Mouse (Mus musculus): Measurements from ENCODE around the gene Pou4f1. TPM values are rescaled to one million over a fixed set of nuclear protein-coding genes. Genes with fewer than 3 reads are reported as not detected.

Gene Pou4f1
- polyA plus RNA-seq, 1 experiment: not detected

- TF ChIP-seq CTCF (IDR thresholded peaks at IDR 0.05; ENCODE audit: control insufficient read depth, insufficient read depth, low read length): no peak
- no peak for TF ChIP-seq POLR2A (IDR thresholded peaks at IDR 0.05; ENCODE audit: borderline replicate concordance, control insufficient read depth, low read depth, low read length)
- Histone ChIP-seq H3K27ac (ENCODE audit: control insufficient read depth, insufficient read depth, low read depth, low read length, poor library complexity) (no peak overlapping the region), H3K4me1 (ENCODE audit: control insufficient read depth, insufficient read depth, low read length) (no peaks in the 10 kb centered on the region; the same call in 1 of the 2 replicates), H3K4me3 (replicated peaks; ENCODE audit: control insufficient read depth, low read depth, low read length) (no peak overlapping the region)
- WGBS: 6% methylated on average over 57 of the region's 59 CpGs
These were observed 7.2 kb downstream of the Pou4f1 start for GRCm38 (mm10) chr14:104460325-104461285.

- no peaks in the 10 kb centered on the region for H3K4me1 ChIP-seq (ENCODE audit: control insufficient read depth, insufficient read depth, low read length)
- no peak overlapping the region for H3K27ac ChIP-seq (ENCODE audit: control insufficient read depth, insufficient read depth, low read depth, low read length, poor library complexity)
- H3K4me3 ChIP-seq (replicated peaks; ENCODE audit: control insufficient read depth, low read depth, low read length): no peak overlapping the region
- TF ChIP-seq CTCF (IDR thresholded peaks at IDR 0.05; ENCODE audit: control insufficient read depth, insufficient read depth, low read length) (no peak), POLR2A (IDR thresholded peaks at IDR 0.05; ENCODE audit: borderline replicate concordance, control insufficient read depth, low read depth, low read length) (no peak)
- 3% methylated on average over 25 of the region's 25 CpGs for WGBS
These were observed 8.2 kb downstream of the Pou4f1 start for GRCm38 (mm10) chr14:104459513-104460111.

- Histone ChIP-seq H3K4me3 (replicated peaks; ENCODE audit: control insufficient read depth, low read depth, low read length) (no peak overlapping the region), H3K4me1 (ENCODE audit: control insufficient read depth, insufficient read depth, low read length) (no peaks in the 10 kb centered on the region), H3K27ac (ENCODE audit: control insufficient read depth, insufficient read depth, low read depth, low read length, poor library complexity) (no peak overlapping the region)
- TF ChIP-seq CTCF (IDR thresholded peaks at IDR 0.05; ENCODE audit: control insufficient read depth, insufficient read depth, low read length): no peak
- no peak for TF ChIP-seq POLR2A (IDR thresholded peaks at IDR 0.05; ENCODE audit: borderline replicate concordance, control insufficient read depth, low read depth, low read length)
- WGBS: 5% methylated on average over 19 of the region's 19 CpGs
These were observed 8.9 kb downstream of the Pou4f1 start for GRCm38 (mm10) chr14:104458728-104459512.

GRCm38 (mm10) chr14:104457966-104458710, 9.7 kb downstream of the Pou4f1 start:
- Histone ChIP-seq H3K27ac (ENCODE audit: control insufficient read depth, insufficient read depth, low read depth, low read length, poor library complexity) (no peak overlapping the region), H3K4me1 (ENCODE audit: control insufficient read depth, insufficient read depth, low read length) (no peaks in the 10 kb centered on the region), H3K4me3 (replicated peaks; ENCODE audit: control insufficient read depth, low read depth, low read length) (no peak overlapping the region)
- WGBS: 6% methylated on average over 20 of the region's 20 CpGs
- TF ChIP-seq CTCF (IDR thresholded peaks at IDR 0.05; ENCODE audit: control insufficient read depth, insufficient read depth, low read length): no peak
- TF ChIP-seq POLR2A (IDR thresholded peaks at IDR 0.05; ENCODE audit: borderline replicate concordance, control insufficient read depth, low read depth, low read length): no peak

- TF ChIP-seq POLR2A (IDR thresholded peaks at IDR 0.05; ENCODE audit: borderline replicate concordance, control insufficient read depth, low read depth, low read length) (no peak), CTCF (IDR thresholded peaks at IDR 0.05; ENCODE audit: control insufficient read depth, insufficient read depth, low read length) (no peak)
- Histone ChIP-seq H3K27ac (ENCODE audit: control insufficient read depth, insufficient read depth, low read depth, low read length, poor library complexity) (no peak overlapping the region), H3K4me3 (replicated peaks; ENCODE audit: control insufficient read depth, low read depth, low read length) (no peak overlapping the region), H3K4me1 (ENCODE audit: control insufficient read depth, insufficient read depth, low read length) (no peaks in the 10 kb centered on the region)
- WGBS: 13% methylated on average over 5 of the region's 5 CpGs
These were observed 10.8 kb downstream of the Pou4f1 start for GRCm38 (mm10) chr14:104456976-104457375.

- no peaks in the 10 kb centered on the region for H3K4me1 ChIP-seq (ENCODE audit: control insufficient read depth, insufficient read depth, low read length)
- no peak overlapping the region for H3K4me3 ChIP-seq (replicated peaks; ENCODE audit: control insufficient read depth, low read depth, low read length)
- H3K27ac ChIP-seq (ENCODE audit: control insufficient read depth, insufficient read depth, low read depth, low read length, poor library complexity): no peak overlapping the region
- TF ChIP-seq CTCF (IDR thresholded peaks at IDR 0.05; ENCODE audit: control insufficient read depth, insufficient read depth, low read length) (no peak), POLR2A (IDR thresholded peaks at IDR 0.05; ENCODE audit: borderline replicate concordance, control insufficient read depth, low read depth, low read length) (no peak)
- WGBS: 10% methylated on average over 4 of the region's 4 CpGs
These were observed 14.0 kb downstream of the Pou4f1 start for GRCm38 (mm10) chr14:104453824-104454223.

GRCm38 (mm10) chr14:104434293-104434692, 33.5 kb downstream of the Pou4f1 start:
- 17% methylated on average over 2 of the region's 2 CpGs for WGBS
- TF ChIP-seq POLR2A (IDR thresholded peaks at IDR 0.05; ENCODE audit: borderline replicate concordance, control insufficient read depth, low read depth, low read length) (no peak), CTCF (IDR thresholded peaks at IDR 0.05; ENCODE audit: control insufficient read depth, insufficient read depth, low read length) (no peak)
- Histone ChIP-seq H3K4me1 (ENCODE audit: control insufficient read depth, insufficient read depth, low read length) (no peaks in the 10 kb centered on the region), H3K27ac (ENCODE audit: control insufficient read depth, insufficient read depth, low read depth, low read length, poor library complexity) (no peak overlapping the region), H3K4me3 (replicated peaks; ENCODE audit: control insufficient read depth, low read depth, low read length) (no peak overlapping the region)

Data from bone marrow, adult 2 months (tissue).